Mouse (Mus musculus) retina, embryonic 14.5 days (tissue): ENCODE measurements around the gene Fam78b.

ENCODE experiments used
- DNase-seq: peaks from one replicate; pipeline ENCODE4 v3.0.0-alpha.2; 2015; ENCODE audit warnings: low spot score

Gene Fam78b

DNA sequence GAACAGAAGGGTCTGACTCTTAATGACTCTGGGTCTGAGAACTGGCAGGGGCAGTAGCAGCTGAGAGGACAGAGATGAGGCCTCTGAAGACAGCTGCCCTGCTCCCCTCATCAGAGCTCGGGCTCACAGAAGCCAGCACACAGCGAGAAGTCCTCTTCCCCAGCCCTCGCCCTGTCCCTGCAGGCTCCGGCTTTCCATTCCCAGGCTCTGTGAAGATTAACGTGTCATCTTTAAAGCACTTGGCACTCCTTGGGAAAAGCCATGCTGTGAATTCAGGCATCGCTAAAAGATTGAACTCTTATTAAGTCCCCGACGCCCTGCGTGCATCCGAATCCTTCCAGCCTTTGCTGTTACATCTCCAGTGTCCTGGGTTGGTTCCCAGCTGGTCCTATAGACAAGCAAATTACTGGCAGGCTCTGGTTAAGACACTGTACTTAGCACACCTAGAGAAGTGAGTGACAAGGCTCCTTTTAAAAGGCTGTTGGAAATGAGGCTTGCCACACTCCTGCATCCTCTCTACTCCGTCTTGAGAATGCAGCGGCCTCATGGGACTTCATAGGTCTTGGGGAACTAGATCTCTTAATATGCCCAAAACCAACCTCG is 30.9 kb downstream of the Fam78b start:
- DNase-seq: no peak

DNA sequence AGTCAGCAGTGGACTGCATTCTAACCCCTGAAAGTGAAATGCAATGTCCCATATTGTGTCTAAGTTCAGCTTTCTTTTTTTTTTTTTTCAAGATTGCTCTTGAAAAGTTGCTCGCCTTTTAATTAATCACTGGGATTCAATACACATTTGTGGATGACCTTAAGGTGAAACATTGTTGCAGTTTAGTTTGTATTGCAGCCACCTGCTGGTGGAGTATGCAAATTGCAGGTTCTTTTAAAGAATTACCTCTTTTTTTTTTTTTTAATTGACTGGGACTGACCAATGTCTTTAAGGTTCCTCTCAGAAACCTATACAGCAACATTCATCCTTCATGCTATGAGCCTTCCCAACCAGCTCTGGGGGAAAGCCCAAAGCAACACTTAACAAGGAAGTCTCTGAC is 33.2 kb downstream of the Fam78b start:
- DNase-seq: no peak

DNA sequence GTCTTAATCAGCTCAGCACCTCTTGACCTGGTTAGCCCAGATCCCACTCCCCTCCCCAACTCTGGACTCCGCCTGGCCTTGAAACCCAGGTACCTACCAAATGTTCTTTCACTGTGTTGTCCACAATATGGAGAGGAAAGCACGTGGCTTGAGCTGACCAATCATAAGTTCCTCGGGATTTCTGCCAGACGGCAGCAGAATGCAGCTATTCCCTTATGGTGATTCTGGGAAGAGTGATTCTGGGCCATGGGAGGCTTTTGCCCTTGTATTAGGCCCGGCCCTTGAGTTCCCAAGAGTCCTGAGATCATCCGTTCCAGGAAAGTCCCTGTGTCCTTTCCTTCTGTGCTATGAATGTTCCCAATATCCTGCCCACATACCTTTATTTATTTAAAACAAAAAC is 41.3 kb downstream of the Fam78b start:
- no peak for DNase-seq

DNA sequence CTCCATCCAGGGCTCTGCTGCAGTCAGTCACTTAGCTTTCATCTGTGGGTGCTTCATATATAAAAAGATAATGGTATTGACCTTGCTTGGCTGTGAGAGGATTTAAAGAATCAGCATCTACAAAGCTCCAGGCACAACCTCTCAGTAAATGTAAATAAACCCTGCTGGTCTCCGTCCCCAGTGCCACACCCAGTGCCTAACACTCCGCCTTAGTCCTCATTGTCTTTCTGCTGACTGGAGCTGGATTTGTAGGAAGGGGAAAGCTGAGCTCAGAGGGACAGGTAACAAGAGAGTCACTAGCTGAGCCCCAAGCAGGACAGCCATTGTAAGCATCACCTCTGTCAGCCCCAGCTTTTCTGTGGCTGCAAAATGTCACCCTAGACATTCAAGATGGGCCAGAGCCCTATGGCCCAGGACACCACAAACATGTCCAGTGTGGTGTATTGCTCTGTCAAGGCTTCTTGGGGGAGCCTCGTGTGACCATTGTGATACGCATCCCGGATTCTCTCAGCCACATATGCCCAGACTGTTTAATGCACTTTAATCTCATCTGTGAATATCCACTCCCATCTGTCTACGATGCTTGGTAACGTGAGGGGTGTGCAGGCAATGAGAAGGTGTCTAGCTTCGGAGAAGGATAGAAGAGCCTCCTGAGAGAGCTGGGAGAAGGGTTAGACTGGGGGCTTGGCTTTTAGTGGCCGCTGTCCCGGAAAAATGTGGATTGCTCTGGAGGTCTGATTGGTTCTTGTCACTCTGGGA is 45.1 kb downstream of the Fam78b start:
- no peak for DNase-seq

DNA sequence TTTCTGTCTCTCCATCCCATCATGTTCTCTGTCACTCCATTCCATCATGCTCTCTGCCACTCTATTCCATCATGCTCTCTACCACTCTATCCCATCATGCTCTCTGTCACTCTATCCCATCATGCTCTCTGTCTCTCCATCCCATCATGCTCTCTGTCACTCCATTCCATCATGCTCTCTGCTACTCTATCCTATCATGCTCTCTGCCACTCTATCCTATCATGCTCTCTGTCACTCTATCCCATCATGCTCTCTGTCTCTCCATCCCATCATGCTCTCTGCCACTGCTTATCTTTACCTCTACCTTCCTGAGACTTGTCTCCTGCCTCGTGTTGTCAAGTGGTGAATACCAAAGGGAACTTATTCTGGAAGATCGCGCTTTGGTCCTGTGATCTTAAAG is 49.6 kb downstream of the Fam78b start:
- DNase-seq: no peak

DNA sequence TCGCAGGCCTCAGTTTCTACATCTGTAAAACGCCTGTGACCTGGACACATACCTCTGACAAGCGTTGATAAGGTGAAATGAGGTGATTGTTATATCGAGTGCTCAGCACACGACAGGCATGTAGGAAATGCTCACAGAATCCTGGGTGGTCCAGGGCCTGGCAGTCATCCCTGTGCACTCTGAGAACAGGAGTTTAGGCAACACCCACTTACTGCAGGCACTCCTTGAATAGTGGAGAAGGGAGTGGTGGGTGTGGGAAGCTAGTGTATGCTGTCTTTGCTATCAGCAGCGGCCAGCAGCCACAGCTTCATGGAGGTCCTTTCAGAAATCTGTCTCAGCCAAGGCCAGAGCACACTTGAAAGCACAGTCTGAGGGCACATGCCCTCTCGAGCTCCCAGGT is 52.8 kb downstream of the Fam78b start:
- no peak for DNase-seq

- no peak for DNase-seq
Observed at GRCm38 (mm10) chr1:167057543-167057942, 56.3 kb downstream of the Fam78b start.

DNA sequence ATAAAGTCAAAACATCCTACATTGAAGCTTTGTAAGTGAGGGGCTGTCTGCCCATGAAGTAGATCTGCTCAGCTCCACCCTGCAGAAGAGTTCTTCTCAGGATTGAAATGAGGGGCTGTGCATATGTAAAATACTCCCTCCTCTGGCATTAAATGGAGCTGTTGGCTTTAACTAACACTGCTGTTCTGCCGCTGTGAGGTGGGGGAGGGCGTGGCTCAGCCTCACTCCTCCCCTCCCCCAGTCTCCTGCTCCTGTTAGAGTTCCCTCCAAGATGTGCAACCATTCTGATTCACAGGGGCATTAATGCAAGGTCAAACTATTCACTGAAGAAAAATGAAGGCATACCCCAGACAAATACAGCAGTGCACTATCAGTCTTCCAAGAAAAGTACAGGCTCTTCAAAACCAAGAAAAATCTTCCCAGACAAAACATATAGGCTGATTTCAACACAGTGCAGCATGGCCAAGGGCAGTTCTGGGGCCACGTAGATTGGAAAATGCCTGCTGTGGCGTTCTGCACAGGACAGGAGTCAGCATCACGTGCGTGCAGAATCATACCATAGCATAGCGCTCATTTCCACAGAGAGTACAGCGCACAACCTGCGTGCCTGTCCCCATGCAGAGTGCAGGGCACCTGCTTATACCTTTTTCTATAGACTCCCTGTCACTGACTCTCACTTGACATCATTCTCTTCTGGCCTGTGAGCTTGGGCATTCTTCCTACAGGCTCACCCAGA is 58.5 kb downstream of the Fam78b start:
- DNase-seq: no peak

- DNase-seq: no peak
Observed at GRCm38 (mm10) chr1:167063971-167064370, 62.8 kb downstream of the Fam78b start.

GRCm38 (mm10) chr1:167065541-167065940 is 64.3 kb downstream of the Fam78b start:
- no peak for DNase-seq

DNA sequence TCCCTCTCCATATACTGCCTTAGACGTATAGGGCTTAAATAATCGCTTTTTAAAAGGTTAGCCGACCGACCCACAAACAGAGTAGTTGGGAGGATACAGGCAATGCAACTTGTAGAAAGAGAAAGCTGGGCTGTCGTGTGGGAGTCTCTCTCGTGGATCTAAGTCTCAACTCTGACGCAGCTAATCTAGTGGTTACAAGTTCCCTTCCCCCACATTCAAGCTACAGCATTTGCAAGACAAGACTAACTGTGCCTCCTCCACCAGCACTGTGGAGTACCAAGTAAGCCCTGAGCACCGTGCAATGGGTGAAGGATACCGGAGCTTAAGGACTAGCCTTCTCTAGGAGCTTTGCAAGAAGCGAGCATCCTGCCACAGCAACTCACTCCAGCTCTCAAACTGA is 64.8 kb downstream of the Fam78b start:
- no peak for DNase-seq

GRCm38 (mm10) chr1:167066933-167067341 is 65.7 kb downstream of the Fam78b start:
- DNase-seq: no peak

DNA sequence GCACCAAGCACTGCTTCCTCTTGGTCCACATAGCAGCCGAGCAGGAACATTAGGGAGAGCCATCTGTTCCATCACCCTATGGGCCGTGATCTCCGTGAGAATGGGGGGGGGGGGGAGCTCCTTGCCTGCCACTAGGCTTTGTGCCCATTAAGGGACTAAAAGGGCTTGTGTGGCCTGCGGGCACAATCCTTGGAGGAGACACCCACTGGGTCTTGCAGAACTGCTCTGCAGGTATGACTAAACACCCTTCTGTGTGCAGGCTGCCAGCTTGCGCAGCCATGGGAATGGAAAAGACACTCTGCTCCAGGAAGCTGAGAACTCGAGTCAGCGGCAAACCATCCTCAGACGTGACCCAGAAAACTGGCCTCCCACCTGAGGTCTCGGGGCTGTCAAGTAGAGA is 68.5 kb downstream of the Fam78b start:
- DNase-seq: no peak

DNA sequence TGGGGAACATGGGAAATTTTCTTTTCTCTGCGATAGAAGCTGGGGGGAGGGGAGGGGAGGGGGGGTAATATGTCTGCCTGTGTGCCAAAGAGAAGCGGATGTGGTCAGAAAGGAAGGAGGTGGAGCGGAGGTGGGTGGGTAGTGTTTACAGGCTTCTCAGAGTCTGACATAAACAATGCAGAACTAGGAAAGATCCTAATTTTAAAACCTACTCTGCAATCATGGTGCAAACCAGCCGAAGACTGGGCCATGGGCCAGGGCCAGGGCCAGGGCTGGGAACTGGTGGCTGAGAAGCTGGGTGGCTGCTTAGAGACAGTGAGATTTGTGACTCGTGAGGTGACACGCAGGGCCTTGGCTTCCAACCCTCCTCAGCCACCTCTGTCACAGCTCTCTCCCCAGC is 69.1 kb downstream of the Fam78b start:
- no peak for DNase-seq

DNA sequence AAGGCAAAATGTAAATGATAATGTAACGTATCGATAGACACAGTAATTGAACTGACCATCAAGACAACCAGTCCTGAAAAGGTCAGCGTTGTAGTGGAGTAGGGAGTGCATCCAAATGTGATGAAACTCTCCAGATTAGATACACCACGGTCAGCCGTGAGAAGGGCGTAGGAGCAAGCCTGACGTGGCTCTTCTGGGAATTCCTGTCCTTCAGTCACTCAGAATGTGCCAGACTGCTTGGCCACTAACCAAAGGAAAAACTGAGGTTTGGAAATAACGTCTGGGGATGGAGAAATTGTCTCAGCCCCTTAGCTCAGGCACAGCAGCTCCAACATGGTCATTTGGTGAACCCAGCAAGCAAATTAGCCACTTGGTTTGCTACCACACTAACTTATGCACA is 74.5 kb downstream of the Fam78b start:
- DNase-seq: no peak

GRCm38 (mm10) chr1:167079476-167079875 is 78.3 kb downstream of the Fam78b start:
- peak; percentile 59 for DNase-seq

DNA sequence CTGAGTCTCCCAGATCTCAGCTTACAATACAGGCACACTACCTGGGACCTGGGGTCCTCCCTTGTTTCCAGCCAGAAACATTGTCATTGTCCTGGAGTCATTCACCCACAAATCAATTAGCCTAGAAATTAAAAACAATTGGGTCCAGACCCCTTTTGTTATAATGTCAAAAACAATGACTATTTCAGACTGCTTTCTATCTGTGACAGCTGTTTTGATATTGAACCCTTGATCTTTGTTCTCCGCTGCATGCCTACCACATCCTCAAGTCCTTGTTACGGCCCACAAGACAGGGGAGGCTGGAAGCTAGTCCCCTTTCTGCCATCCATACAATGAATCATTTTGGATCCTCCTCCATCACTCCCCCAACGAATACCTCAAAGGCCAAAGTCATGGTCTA is 80.7 kb downstream of the Fam78b start:
- peak; percentile 80 for DNase-seq

GRCm38 (mm10) chr1:167082506-167083100 is 81.4 kb downstream of the Fam78b start:
- peak; percentile 83 for DNase-seq

GRCm38 (mm10) chr1:167083181-167083580 is 82.0 kb downstream of the Fam78b start:
- DNase-seq: peak; percentile 33

- DNase-seq: no peak
Observed at GRCm38 (mm10) chr1:167084330-167084729, 83.1 kb downstream of the Fam78b start.

DNA sequence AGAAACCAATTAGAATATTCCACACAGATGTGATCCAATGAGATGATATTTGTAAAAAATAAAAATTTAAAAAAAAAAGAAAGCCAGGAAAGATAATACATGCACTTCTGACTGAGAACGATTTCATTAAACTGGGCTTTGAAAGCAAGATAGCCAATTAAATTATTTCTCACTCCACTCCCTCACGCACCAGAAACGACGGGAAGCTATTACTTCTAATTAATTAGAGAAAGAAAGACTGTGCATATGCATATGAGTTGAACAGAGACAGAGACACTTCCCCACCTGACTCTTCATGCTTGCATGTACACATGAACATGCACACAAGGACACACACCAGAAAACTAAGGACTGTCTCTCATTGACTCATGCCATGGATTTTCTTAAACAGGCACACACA is 84.2 kb downstream of the Fam78b start:
- DNase-seq: no peak

- no peak for DNase-seq
Observed at GRCm38 (mm10) chr1:167090466-167090865, 89.2 kb downstream of the Fam78b start.

DNA sequence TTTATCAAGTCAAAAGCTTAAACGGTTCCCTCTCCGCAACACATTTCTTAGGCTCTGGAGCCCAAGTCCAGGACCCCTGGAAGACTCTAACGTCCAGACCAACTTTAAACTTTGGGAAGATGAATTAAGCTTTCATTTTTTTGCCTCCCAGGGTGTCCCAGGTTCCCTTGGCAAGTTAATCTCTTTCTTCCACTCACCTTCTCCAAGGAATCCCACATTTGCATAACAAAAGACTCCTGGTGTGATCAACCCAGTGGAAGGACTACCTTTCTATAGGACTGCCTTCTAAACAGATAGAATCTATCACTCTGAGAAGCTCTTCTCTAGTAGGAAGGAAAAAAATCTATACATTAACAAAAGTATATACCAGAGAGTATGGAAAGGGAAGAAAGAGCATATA is 92.3 kb downstream of the Fam78b start:
- no peak for DNase-seq
